Mouse (Mus musculus) MEL (cell line): ENCODE measurements around the gene Tbc1d20. TPM values are rescaled to one million over a fixed set of nuclear protein-coding genes. Genes with fewer than 3 reads are reported as not detected.

Experiments used
- DNase-seq: peaks from one replicate; pipeline ENCODE4 v3.0.0; 2011; ENCODE audit warnings: low read depth, low spot score
- H3K27ac ChIP-seq: 2 replicates; pipeline ENCODE4 v1.5.1; 2012; ENCODE audit warnings: low read depth, mild to moderate bottlenecking, control low read depth, low read length, moderate library complexity; ENCODE audit not compliant: control insufficient read depth
- H3K27me3 ChIP-seq, 2 experiments: fragments of 150-350 bp in 1 of 2; sonication (generic) in 1 of 2; 2 replicates each; pipeline ENCODE4 v1.6.1; 2012; ENCODE audit warnings: low read length in 2 of 2, mild to moderate bottlenecking in 2 of 2, improper control_type of control experiment in 1 of 2, moderate library complexity in 1 of 2; ENCODE audit not compliant: insufficient read depth in 2 of 2, control insufficient read depth in 1 of 2
- H3K36me3 ChIP-seq, 2 experiments: 2 replicates each; pipeline ENCODE4 v1.6.1; 2012 to 2014; ENCODE audit warnings: low read length in 2 of 2, improper control_type of control experiment in 1 of 2, inconsistent platforms in 1 of 2, mild to moderate bottlenecking in 1 of 2; ENCODE audit not compliant: insufficient read depth in 2 of 2, control insufficient read depth in 1 of 2
- H3K4me1 ChIP-seq, 2 experiments: fragments of 150-350 bp in 1 of 2; sonication (generic) in 1 of 2; 2 replicates each; pipeline ENCODE4 v1.6.1; 2012; ENCODE audit warnings: low read length in 2 of 2, improper control_type of control experiment in 1 of 2, mild to moderate bottlenecking in 1 of 2; ENCODE audit not compliant: insufficient read depth in 2 of 2, control insufficient read depth in 1 of 2
- H3K4me3 ChIP-seq, 2 experiments: fragments of 150-350 bp in 1 of 2; sonication (generic) in 1 of 2; 2 replicates each; pipeline ENCODE4 v1.5.1; 2012; ENCODE audit warnings: low read depth in 2 of 2, low read length in 2 of 2, mild to moderate bottlenecking in 2 of 2, moderate library complexity in 2 of 2, control low read depth in 1 of 2, improper control_type of control experiment in 1 of 2; ENCODE audit not compliant: control insufficient read depth in 1 of 2, insufficient read depth in 1 of 2
- H3K79me2 ChIP-seq: 2 replicates; pipeline ENCODE4 v1.6.1; 2012; ENCODE audit warnings: mild to moderate bottlenecking, low read length, moderate library complexity; ENCODE audit not compliant: control insufficient read depth, poor library complexity, insufficient read depth
- H3K9ac ChIP-seq: 2 replicates; pipeline ENCODE4 v1.6.1; 2012; ENCODE audit warnings: low read depth, mild to moderate bottlenecking, control low read depth, low read length, moderate library complexity; ENCODE audit not compliant: control insufficient read depth, poor library complexity, severe bottlenecking
- H3K9me3 ChIP-seq: fragments of 150-350 bp; sonication (generic); replicated peaks from 2 replicates; pipeline ENCODE4 v1.6.1; 2012; ENCODE audit warnings: mild to moderate bottlenecking, low read length, improper control_type of control experiment, moderate library complexity; ENCODE audit not compliant: insufficient read depth
- BHLHE40 ChIP-seq: IDR thresholded peaks from 2 replicates; pipeline ENCODE4 v1.6.1; 2012; ENCODE audit warnings: low read depth, mild to moderate bottlenecking, inconsistent platforms, low read length, improper control_type of control experiment, borderline replicate concordance
- CHD1 ChIP-seq: IDR thresholded peaks from 2 replicates; pipeline ENCODE4 v1.6.1; 2012; ENCODE audit warnings: low read depth, mild to moderate bottlenecking, inconsistent platforms, low read length, improper control_type of control experiment
- CHD2 ChIP-seq: IDR thresholded peaks from 2 replicates; pipeline ENCODE4 v1.6.1; 2011; ENCODE audit warnings: low read length, improper control_type of control experiment
- ELF1 ChIP-seq: IDR thresholded peaks from 2 replicates; pipeline ENCODE4 v1.6.1; 2014; ENCODE audit warnings: low read depth, mild to moderate bottlenecking, inconsistent platforms, low read length, improper control_type of control experiment, moderate library complexity
- ETS1 ChIP-seq: IDR thresholded peaks from 2 replicates; pipeline ENCODE4 v1.6.1; 2012; ENCODE audit warnings: low read depth, mild to moderate bottlenecking, inconsistent platforms, low read length, improper control_type of control experiment, moderate library complexity
- GABPA ChIP-seq: IDR thresholded peaks from 2 replicates; pipeline ENCODE4 v1.6.1; 2012; ENCODE audit warnings: low read depth, mild to moderate bottlenecking, inconsistent platforms, low read length, improper control_type of control experiment, moderate library complexity
- GATA1 ChIP-seq: IDR thresholded peaks from 2 replicates; pipeline ENCODE4 v1.6.1; 2011; ENCODE audit warnings: low read depth, low read length, improper control_type of control experiment
- JUND ChIP-seq: IDR thresholded peaks from 2 replicates; pipeline ENCODE4 v1.6.1; 2011; ENCODE audit warnings: low read depth, mild to moderate bottlenecking, improper control_type of control experiment, low read length
- KAT2A ChIP-seq: conservative IDR thresholded peaks from 2 replicates; pipeline ENCODE4 v1.6.1; 2012; ENCODE audit warnings: low read depth, low read length, improper control_type of control experiment, inconsistent platforms
- MAX ChIP-seq: IDR thresholded peaks from 2 replicates; pipeline ENCODE4 v1.6.1; 2011; ENCODE audit warnings: low read length, improper control_type of control experiment
- MXI1 ChIP-seq: IDR thresholded peaks from 2 replicates; pipeline ENCODE4 v1.6.1; 2011; ENCODE audit warnings: mild to moderate bottlenecking, low read depth, low read length, improper control_type of control experiment
- NELFE ChIP-seq: IDR thresholded peaks from 2 replicates; pipeline ENCODE4 v1.6.1; 2011; ENCODE audit warnings: low read depth, low read length, improper control_type of control experiment
- POLR2A ChIP-seq, 2 experiments: IDR thresholded peaks; 2 replicates each; pipeline ENCODE4 v1.6.1; 2011 to 2012; ENCODE audit warnings: low read length in 2 of 2, mild to moderate bottlenecking in 2 of 2, control low read depth in 1 of 2, improper control_type of control experiment in 1 of 2, low read depth in 1 of 2, moderate library complexity in 1 of 2; ENCODE audit not compliant: control insufficient read depth in 1 of 2, insufficient read depth in 1 of 2, poor library complexity in 1 of 2
- POLR2AphosphoS5 ChIP-seq: IDR thresholded peaks from 2 replicates; pipeline ENCODE4 v1.6.1; 2012; ENCODE audit warnings: low read depth, borderline replicate concordance, mild to moderate bottlenecking, inconsistent platforms, low read length, moderate library complexity, mixed read lengths
- RAD21 ChIP-seq: IDR thresholded peaks from 2 replicates; pipeline ENCODE4 v1.6.1; 2011; ENCODE audit warnings: mild to moderate bottlenecking, low read depth, low read length, improper control_type of control experiment
- SIN3A ChIP-seq: IDR thresholded peaks from 2 replicates; pipeline ENCODE4 v1.6.1; 2012; ENCODE audit warnings: low read length, improper control_type of control experiment, inconsistent platforms
- SMC3 ChIP-seq: IDR thresholded peaks from 2 replicates; pipeline ENCODE4 v1.6.1; 2011; ENCODE audit warnings: low read depth, low read length, improper control_type of control experiment
- TAL1 ChIP-seq: IDR thresholded peaks from 2 replicates; pipeline ENCODE4 v1.6.1; 2012; ENCODE audit warnings: mild to moderate bottlenecking, inconsistent platforms, low read length, moderate library complexity, mixed read lengths
- UBTF ChIP-seq: IDR thresholded peaks from 2 replicates; pipeline ENCODE4 v1.6.1; 2012; ENCODE audit warnings: low read depth, mild to moderate bottlenecking, inconsistent platforms, low read length, improper control_type of control experiment, moderate library complexity, borderline replicate concordance; ENCODE audit not compliant: insufficient read depth
- USF1 ChIP-seq: IDR thresholded peaks from 2 replicates; pipeline ENCODE4 v1.6.1; 2014; ENCODE audit warnings: low read depth, mild to moderate bottlenecking, inconsistent platforms, low read length, improper control_type of control experiment, moderate library complexity
- USF2 ChIP-seq, 2 experiments: IDR thresholded peaks; 2 replicates each; pipeline ENCODE4 v1.6.1; 2011 to 2012; ENCODE audit warnings: improper control_type of control experiment in 2 of 2, low read length in 2 of 2, borderline replicate concordance in 1 of 2, inconsistent platforms in 1 of 2, low read depth in 1 of 2, mild to moderate bottlenecking in 1 of 2; ENCODE audit not compliant: insufficient read depth in 1 of 2
- ZKSCAN1 ChIP-seq: IDR thresholded peaks from 2 replicates; pipeline ENCODE4 v1.6.1; 2012; ENCODE audit warnings: low read depth, mild to moderate bottlenecking, inconsistent platforms, low read length, improper control_type of control experiment, moderate library complexity
- ZMIZ1 ChIP-seq: IDR thresholded peaks from 2 replicates; pipeline ENCODE4 v1.6.1; 2012; ENCODE audit warnings: low read depth, mild to moderate bottlenecking, inconsistent platforms, low read length, improper control_type of control experiment, moderate library complexity
- ZNF384 ChIP-seq: IDR thresholded peaks from 2 replicates; pipeline ENCODE4 v1.6.1; 2012; ENCODE audit warnings: low read depth, mild to moderate bottlenecking, inconsistent platforms, low read length, improper control_type of control experiment
- polyA plus RNA-seq, 2 experiments: library from polyadenylated mRNA; stranded (reverse) in 1 of 2; unstranded in 1 of 2; fragments of >175 nt in 1 of 2; fragments of >200 nt in 1 of 2; gene quantifications; 2 replicates each; pipeline versions ENCODE4 v1.2.1 to v1.2.4; 2012; ENCODE audit warnings: low replicate concordance in 2 of 2, low read depth in 1 of 2; ENCODE audit not compliant: insufficient read length in 2 of 2, insufficient read depth in 1 of 2, missing spikeins in 1 of 2
- total RNA-seq: library from RNA; depleted of rRNA; stranded (reverse); fragments of 300-350 nt; gene quantifications from 2 replicates; pipeline ENCODE4 v1.2.3, GENCODE M21; 2012

Tbc1d20 gene
- total and polyA plus RNA-seq, 3 experiments: 19.6 to 31.4 TPM; not detected in 1

DNA sequence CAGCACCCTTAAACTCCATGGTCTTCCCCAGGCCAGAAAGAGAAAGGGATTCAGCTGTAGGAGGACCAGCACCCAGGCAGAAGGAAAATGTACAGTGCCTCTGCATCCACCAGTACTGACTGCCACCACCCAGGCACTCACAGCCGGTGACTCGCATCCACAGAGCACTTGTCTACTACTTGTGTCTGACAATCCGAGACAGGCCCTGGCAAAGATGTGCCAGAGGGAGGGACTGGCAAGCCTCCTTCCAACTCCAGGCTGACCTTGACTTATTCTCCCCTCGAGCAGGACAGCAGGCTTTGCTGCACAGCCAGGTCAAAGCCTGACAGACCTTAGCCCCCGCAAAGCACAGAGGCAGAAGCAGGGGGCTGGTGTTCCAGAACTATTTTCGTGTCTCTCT, 23.4 kb downstream of the Tbc1d20 start:
- no peaks in the 10 kb centered on the region for H3K79me2 ChIP-seq
- no peaks in the 10 kb centered on the region for H3K9me3 ChIP-seq
- no peaks in the 10 kb centered on the region for H3K4me1 ChIP-seq
- peaks cover 0 to 3% of the 10 kb centered on the region in 2 experiments; a peak in 2 of 4 replicates for H3K36me3 ChIP-seq
- TF ChIP-seq CHD2 (no peak), MXI1 (no peak), ELF1 (no peak), KAT2A (no peak), MAX (no peak), SMC3 (no peak), ZKSCAN1 (no peak), ETS1 (no peak), GATA1 (no peak), CHD1 (no peak), ZNF384 (no peak), BHLHE40 (no peak), GABPA (no peak), NELFE (no peak), UBTF (no peak), TAL1 (no peak), POLR2AphosphoS5 (no peak), ZMIZ1 (no peak), SIN3A (no peak), RAD21 (no peak)
- TF ChIP-seq, all 39 proteins: peak for 0
- Histone ChIP-seq H3K4me3 (no peak overlapping the region), H3K27ac (no peak overlapping the region), H3K27me3 (no peaks in the 10 kb centered on the region), H3K9ac (no peak overlapping the region)
- DNase-seq: no peak

DNA sequence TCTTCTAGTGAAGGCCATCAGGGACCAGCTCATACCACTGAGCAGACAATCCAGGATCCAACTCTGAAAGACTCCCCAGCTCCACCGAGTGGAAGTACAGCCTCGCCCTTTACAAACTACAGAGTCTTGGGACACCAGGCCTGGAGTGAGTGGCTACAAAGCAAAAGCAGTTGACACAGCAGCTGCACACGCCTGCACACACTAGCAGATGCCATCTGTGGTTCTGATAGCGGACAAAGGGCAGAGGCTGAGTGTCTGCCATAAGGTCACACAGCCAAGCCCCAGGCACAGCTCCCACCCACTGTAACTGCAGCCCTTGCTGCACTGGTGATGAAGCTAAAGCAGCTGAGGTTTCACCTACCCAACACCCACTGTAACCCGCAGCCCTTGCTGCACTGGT, 27.9 kb downstream of the Tbc1d20 start:
- Histone ChIP-seq H3K9ac (no peak overlapping the region), H3K27me3 (no peaks in the 10 kb centered on the region), H3K79me2 (no peaks in the 10 kb centered on the region), H3K36me3 (peaks cover 0 to 3% of the 10 kb centered on the region in 2 experiments; a peak in 1 of 4 replicates), H3K9me3 (no peaks in the 10 kb centered on the region), H3K27ac (no peak overlapping the region), H3K4me1 (no peaks in the 10 kb centered on the region), H3K4me3 (no peak overlapping the region)
- TF ChIP-seq POLR2A (IDR thresholded peaks at IDR 0.05; ENCODE audit: control insufficient read depth in 1 of 2, insufficient read depth in 1 of 2, low read depth in 1 of 2, low read length in 2 of 2, poor library complexity in 1 of 2) (no peak), UBTF (no peak), ZKSCAN1 (no peak), ZNF384 (no peak), ETS1 (no peak), MAX (no peak), TAL1 (no peak), USF1 (no peak), JUND (no peak), CHD2 (no peak), USF2 (IDR thresholded peaks at IDR 0.05; ENCODE audit: borderline replicate concordance in 1 of 2, insufficient read depth in 1 of 2, low read depth in 1 of 2, low read length in 2 of 2) (no peak)
- no peak for DNase-seq
